ENCODE assay signal across 20 mouse cellular contexts in the genomic region with DNA sequence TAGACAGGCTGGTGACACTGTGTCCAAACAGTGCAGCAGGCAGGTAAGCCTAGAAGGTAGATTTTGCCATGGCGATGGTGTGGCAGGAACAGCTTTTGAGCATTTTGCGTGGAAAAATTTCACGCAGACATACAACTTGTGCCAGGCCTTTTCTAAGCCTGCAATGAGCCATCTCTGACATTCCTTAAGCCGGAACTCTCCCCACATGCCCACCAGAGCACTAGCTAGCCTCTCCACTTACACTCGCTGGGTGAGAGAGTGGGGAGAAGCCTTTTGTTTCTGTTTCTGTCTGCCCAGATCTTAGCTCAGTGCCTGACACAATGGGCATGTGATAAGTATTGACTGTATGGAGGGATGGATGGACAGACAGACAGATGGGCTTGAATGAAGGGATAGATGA.
DNase-seq lines count a peak whose midpoint lies in the region; ATAC-seq and TF ChIP-seq lines count a peak whose summit lies in the region.
"Had no signal": no experiment of that assay in that cellular context is flagged by ENCODE, and none has a peak within 500 bp of the region (broad histone marks: within the 10 kb centered on the region; RNA-seq: fewer than 3 reads in every experiment).

No protein-coding gene starts in this region.

- ATAC-seq in heart, embryonic 11.5 days (replicated peaks; ENCODE audit: insufficient number of reproducible peaks, low FRiP score, low TSS enrichment), result no peak
- ATAC-seq in intestine, embryonic 16.5 days, result no peak
- ATAC-seq: forebrain, embryonic 15.5 days; forebrain, postnatal 0 days had no signal

- no peak overlapping the region for H3K4me2 ChIP-seq in heart, embryonic 11.5 days
- H3K4me2 ChIP-seq in myocyte (ENCODE audit: low read depth), result peak overlapping the region; percentile 90
- no peak overlapping the region for H3K4me2 ChIP-seq in intestine, embryonic 16.5 days (ENCODE audit: low read depth, low read length)
- H3K4me2 ChIP-seq: embryonic facial prominence, embryonic 13.5 days; embryonic facial prominence, embryonic 15.5 days; forebrain, embryonic 13.5 days; forebrain, embryonic 15.5 days had no signal

- no peaks in the 10 kb centered on the region for H3K9me3 ChIP-seq in heart, embryonic 11.5 days (replicated peaks; ENCODE audit: control insufficient read depth, low read length)
- no peaks in the 10 kb centered on the region for H3K9me3 ChIP-seq in intestine, embryonic 16.5 days (ENCODE audit: control insufficient read depth, low read length)
- H3K9me3 ChIP-seq: embryonic facial prominence, embryonic 15.5 days; forebrain, embryonic 15.5 days had no signal

- peak; percentile 76 for DNase-seq in heart, adult 11 months
- peak; percentile 51 for DNase-seq in NIH3T3 (ENCODE audit: low read depth)
- no peak for DNase-seq in left cerebral cortex, adult 18-20 months (ENCODE audit: low spot score in 2 of 2)
- no peak for DNase-seq in kidney, postnatal 10 days
- DNase-seq: B cell, adult 2 months; cerebellum, adult 11 months; cerebellum, adult 18-20 months; cerebellum, adult 8-10 months; cerebellum, postnatal 10 days; cerebellum, postnatal 25 days; embryo, embryonic 11 days; forebrain, postnatal 0 days had no signal

- no peaks in the 10 kb centered on the region for H3K79me3 ChIP-seq in C2C12 (ENCODE audit: low read depth)

- no peaks in the 10 kb centered on the region for H3K27me3 ChIP-seq in heart, embryonic 11.5 days (ENCODE audit: control insufficient read depth, insufficient read depth, low read length)
- H3K27me3 ChIP-seq in C2C12 (ENCODE audit: control insufficient read depth, insufficient read depth, insufficient read length) (no peaks in the 10 kb centered on the region), myocyte (ENCODE audit: control insufficient read depth, insufficient read depth, insufficient read length) (no peaks in the 10 kb centered on the region)
- H3K27me3 ChIP-seq in intestine, embryonic 16.5 days (replicated peaks; ENCODE audit: control insufficient read depth, insufficient read depth, low read length), result no peaks in the 10 kb centered on the region
- H3K27me3 ChIP-seq: embryonic facial prominence, embryonic 13.5 days; embryonic facial prominence, embryonic 15.5 days; forebrain, embryonic 13.5 days; forebrain, embryonic 15.5 days had no signal

- H3K4me1 ChIP-seq in heart, embryonic 11.5 days (ENCODE audit: control insufficient read depth, insufficient read depth, low read length), result peaks cover 5% of the 10 kb centered on the region; the same call in 1 of the 2 replicates
- H3K4me1 ChIP-seq in intestine, embryonic 16.5 days (ENCODE audit: control insufficient read depth, insufficient read depth, low read length), result peaks cover 23% of the 10 kb centered on the region

- H3ac ChIP-seq in C2C12 (ENCODE audit: control insufficient read depth, insufficient read length, low read depth), result peak overlapping the region; percentile 27
- H3ac ChIP-seq in myocyte (ENCODE audit: control insufficient read depth, insufficient read length), result no peak overlapping the region

- H3K27ac ChIP-seq in heart, embryonic 11.5 days (ENCODE audit: low read depth, low read length), result no peak overlapping the region
- H3K27ac ChIP-seq in intestine, embryonic 16.5 days (ENCODE audit: low read length), result no peak overlapping the region
- H3K27ac ChIP-seq: embryonic facial prominence, embryonic 13.5 days; embryonic facial prominence, embryonic 15.5 days; forebrain, embryonic 13.5 days; forebrain, embryonic 15.5 days had no signal

- 75% methylated on average over 5 of the region's 5 CpGs for WGBS in heart, embryonic 11.5 days (ENCODE audit: insufficient replicate concordance)
- 93% methylated on average over 5 of the region's 5 CpGs for WGBS in intestine, embryonic 16.5 days

- no peak for TF ChIP-seq POLR2A in myocyte (IDR thresholded peaks at IDR 0.05; ENCODE audit: insufficient read length, low read depth)

- no peaks in the 10 kb centered on the region for H3K36me3 ChIP-seq in heart, embryonic 11.5 days (ENCODE audit: control insufficient read depth, insufficient read depth, low read length)
- H3K36me3 ChIP-seq in C2C12 (ENCODE audit: control insufficient read depth, insufficient read depth) (no peaks in the 10 kb centered on the region), myocyte (ENCODE audit: control insufficient read depth, insufficient read depth) (no peaks in the 10 kb centered on the region)
- H3K36me3 ChIP-seq in intestine, embryonic 16.5 days (ENCODE audit: control insufficient read depth, insufficient read depth, low read length), result no peaks in the 10 kb centered on the region
- H3K36me3 ChIP-seq: embryonic facial prominence, embryonic 13.5 days; embryonic facial prominence, embryonic 15.5 days; forebrain, embryonic 15.5 days had no signal

- no peak for TF ChIP-seq CTCF in C2C12 (IDR thresholded peaks at IDR 0.05; ENCODE audit: control insufficient read depth, insufficient read depth, insufficient read length)

- no peak overlapping the region for H3K9ac ChIP-seq in heart, embryonic 11.5 days (ENCODE audit: low read depth, low read length)
- H3K9ac ChIP-seq in intestine, embryonic 16.5 days (ENCODE audit: low read depth, low read length), result no peak overlapping the region
- H3K9ac ChIP-seq: embryonic facial prominence, embryonic 13.5 days; embryonic facial prominence, embryonic 15.5 days; forebrain, embryonic 13.5 days; forebrain, embryonic 15.5 days; forebrain, postnatal 0 days had no signal

- no peaks in the 10 kb centered on the region for H3K79me2 ChIP-seq in C2C12 (ENCODE audit: control insufficient read depth, insufficient read depth)
- no peaks in the 10 kb centered on the region for H3K79me2 ChIP-seq in myocyte (ENCODE audit: control insufficient read depth, insufficient read depth)

- H3K4me3 ChIP-seq in heart, embryonic 11.5 days (ENCODE audit: low read depth, low read length), result no peak overlapping the region
- H3K4me3 ChIP-seq in C2C12 (ENCODE audit: insufficient read depth, poor library complexity, severe bottlenecking) (no peak overlapping the region), myocyte (no peak overlapping the region)
- no peak overlapping the region for H3K4me3 ChIP-seq in intestine, embryonic 16.5 days (ENCODE audit: low read length)
- H3K4me3 ChIP-seq: embryonic facial prominence, embryonic 13.5 days; embryonic facial prominence, embryonic 15.5 days; forebrain, embryonic 13.5 days; forebrain, embryonic 15.5 days had no signal

TF ChIP-seq in C2C12, 6 proteins besides CTCF, POLR2A, EP300 and RAD21:
- TF ChIP-seq MAX (IDR thresholded peaks at IDR 0.05), result no peak
- TF ChIP-seq CEBPB (IDR thresholded peaks at IDR 0.05; ENCODE audit: low read depth), result no peak
- TF ChIP-seq MYOG (IDR thresholded peaks at IDR 0.05; ENCODE audit: control insufficient read depth, extremely low read depth, insufficient read length), result no peak
- no peak for TF ChIP-seq USF1 (IDR thresholded peaks at IDR 0.05; ENCODE audit: low read depth)
- TF ChIP-seq MYOD1 (IDR thresholded peaks at IDR 0.05; ENCODE audit: control insufficient read depth, insufficient read length, low read depth), result no peak
- TF ChIP-seq FOSL1 (IDR thresholded peaks at IDR 0.05; ENCODE audit: insufficient read depth, low read length, poor library complexity, severe bottlenecking), result no peak

TF ChIP-seq in myocyte, 11 proteins besides CTCF, POLR2A, EP300 and RAD21:
- TF ChIP-seq MYOG (IDR thresholded peaks at IDR 0.05; ENCODE audit: control insufficient read depth in 1 of 3, insufficient read depth in 1 of 3, insufficient read length in 2 of 3, low read depth in 2 of 3), result no peak
- TF ChIP-seq CEBPB (IDR thresholded peaks at IDR 0.05; ENCODE audit: insufficient read depth, poor library complexity, severe bottlenecking), result no peak
- TF ChIP-seq MAX (IDR thresholded peaks at IDR 0.05; ENCODE audit: low read depth), result no peak
- TF ChIP-seq REST (IDR thresholded peaks at IDR 0.05; ENCODE audit: insufficient read depth, insufficient read length), result no peak
- no peak for TF ChIP-seq MYOD1 (IDR thresholded peaks at IDR 0.05; ENCODE audit: control insufficient read depth in 1 of 3, insufficient read length in 2 of 3, low read depth in 2 of 3)
- TF ChIP-seq TCF12 (IDR thresholded peaks at IDR 0.05; ENCODE audit: insufficient read depth, poor library complexity, severe bottlenecking), result no peak
- no peak for TF ChIP-seq USF1 (IDR thresholded peaks at IDR 0.05; ENCODE audit: low read depth)
- TF ChIP-seq SRF (IDR thresholded peaks at IDR 0.05; ENCODE audit: control insufficient read depth, insufficient read length, low read depth), result no peak
- TF ChIP-seq POLR2AphosphoS2 (IDR thresholded peaks at IDR 0.05; ENCODE audit: insufficient read length, low read depth), result no peak
- no peak for TF ChIP-seq E2F4 (IDR thresholded peaks at IDR 0.05; ENCODE audit: insufficient read depth)

Comparison
In these comparisons a context has a peak if more than half of its experiments do, and no peak if none do; other contexts are left out.
1. DNase-seq: peak in heart, adult 11 months (single experiment) and NIH3T3 (single experiment); none in left cerebral cortex, adult 18-20 months (0 of 2) and kidney, postnatal 10 days (single experiment).